Comparison of ENCODE assay signal across 12 mouse cellular contexts in the genomic region with DNA sequence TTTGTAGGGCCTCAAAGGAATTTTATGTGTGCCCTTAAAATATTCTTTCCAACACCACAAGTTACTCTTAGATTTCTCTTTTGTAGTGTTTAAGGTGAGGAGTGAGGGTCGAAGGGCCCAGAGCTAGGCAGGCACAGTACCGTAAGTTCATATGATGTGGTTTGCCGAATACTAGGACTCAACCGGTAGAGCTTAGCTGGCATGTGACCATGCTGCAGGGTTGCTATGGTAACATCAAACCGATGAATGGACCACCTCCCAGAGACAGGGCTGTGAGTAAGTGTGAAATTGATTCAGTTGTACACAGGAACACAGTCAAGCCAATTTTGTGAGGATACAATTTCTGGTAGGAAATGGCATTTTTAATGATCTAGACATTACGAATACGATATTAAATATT. TPM values are rescaled to one million over a fixed set of nuclear protein-coding genes. Genes with fewer than 3 reads are reported as not detected.
DNase-seq lines count a peak whose midpoint lies in the region; ATAC-seq lines count a peak whose summit lies in the region.
"Had no signal": no experiment of that assay in that cellular context is flagged by ENCODE, and none has a peak within 500 bp of the region (broad histone marks: within the 10 kb centered on the region; RNA-seq: fewer than 3 reads in every experiment).

No protein-coding gene starts in this region.

- no peaks in the 10 kb centered on the region for H3K9me3 ChIP-seq in liver, embryonic 11.5 days (ENCODE audit: control insufficient read depth, low read length)
- H3K9me3 ChIP-seq in liver, embryonic 12.5 days (replicated peaks): no peaks in the 10 kb centered on the region
- no peaks in the 10 kb centered on the region for H3K9me3 ChIP-seq in hindbrain, embryonic 12.5 days (replicated peaks)
- no peaks in the 10 kb centered on the region for H3K9me3 ChIP-seq in midbrain, embryonic 11.5 days (ENCODE audit: control insufficient read depth, low read length)
- H3K9me3 ChIP-seq: heart, embryonic 15.5 days had no signal

- no peak for ATAC-seq in liver, embryonic 11.5 days (replicated peaks; ENCODE audit: low FRiP score)
- no peak for ATAC-seq in liver, embryonic 12.5 days
- ATAC-seq in hindbrain, embryonic 12.5 days (ENCODE audit: low FRiP score): peak; percentile 84
- peak; percentile 92 for ATAC-seq in midbrain, embryonic 11.5 days (ENCODE audit: low FRiP score)

- DNase-seq in liver, embryonic 11.5 days (ENCODE audit: low spot score): peak; percentile 5
- DNase-seq in midbrain, embryonic 11.5 days (ENCODE audit: low spot score, missing footprints): no peak
- peak; percentile 17 for DNase-seq in telencephalon, adult 2 months (ENCODE audit: low read depth, low spot score)
- no peak for DNase-seq in adrenal gland, adult 18-20 months (ENCODE audit: low spot score in 2 of 2)
- no peak for DNase-seq in ovary, postnatal 10 days (ENCODE audit: low spot score)
- DNase-seq in kidney, adult 11 months: no peak
- DNase-seq: cerebellum, adult 8-10 months; kidney, postnatal 25 days had no signal

- H3K9ac ChIP-seq in liver, embryonic 11.5 days (ENCODE audit: low read depth, low read length): no peak overlapping the region
- H3K9ac ChIP-seq in liver, embryonic 12.5 days: no peak overlapping the region
- H3K9ac ChIP-seq in hindbrain, embryonic 12.5 days: no peak overlapping the region
- H3K9ac ChIP-seq in midbrain, embryonic 11.5 days (ENCODE audit: low read length): no peak overlapping the region
- H3K9ac ChIP-seq: heart, embryonic 15.5 days had no signal

- no peaks in the 10 kb centered on the region for H3K4me1 ChIP-seq in liver, embryonic 11.5 days (replicated peaks; ENCODE audit: control insufficient read depth, insufficient read depth, low read length)
- no peaks in the 10 kb centered on the region for H3K4me1 ChIP-seq in liver, embryonic 12.5 days
- peaks cover 12% of the 10 kb centered on the region for H3K4me1 ChIP-seq in hindbrain, embryonic 12.5 days
- no peaks in the 10 kb centered on the region for H3K4me1 ChIP-seq in midbrain, embryonic 11.5 days (ENCODE audit: control insufficient read depth, insufficient read depth, low read length)
- H3K4me1 ChIP-seq: heart, embryonic 15.5 days had no signal

- no peak overlapping the region for H3K4me2 ChIP-seq in liver, embryonic 11.5 days
- no peak overlapping the region for H3K4me2 ChIP-seq in liver, embryonic 12.5 days
- no peak overlapping the region for H3K4me2 ChIP-seq in hindbrain, embryonic 12.5 days (replicated peaks)
- H3K4me2 ChIP-seq in midbrain, embryonic 11.5 days: no peak overlapping the region
- H3K4me2 ChIP-seq: heart, embryonic 15.5 days had no signal

- no peaks in the 10 kb centered on the region for H3K27me3 ChIP-seq in liver, embryonic 11.5 days (replicated peaks; ENCODE audit: control insufficient read depth, insufficient read depth, low read length)
- H3K27me3 ChIP-seq in liver, embryonic 12.5 days (replicated peaks): no peaks in the 10 kb centered on the region
- peaks cover 16% of the 10 kb centered on the region; the same call in 1 of the 2 replicates for H3K27me3 ChIP-seq in hindbrain, embryonic 12.5 days
- H3K27me3 ChIP-seq in midbrain, embryonic 11.5 days (ENCODE audit: control insufficient read depth, insufficient read depth, low read length): no peaks in the 10 kb centered on the region
- H3K27me3 ChIP-seq: CH12.LX; heart, embryonic 15.5 days had no signal

- 77% methylated on average over 7 of the region's 7 CpGs for WGBS in liver, embryonic 11.5 days
- 69% methylated on average over 7 of the region's 7 CpGs for WGBS in liver, embryonic 12.5 days (ENCODE audit: insufficient replicate concordance)
- 40% methylated on average over 7 of the region's 7 CpGs for WGBS in hindbrain, embryonic 12.5 days
- 46% methylated on average over 7 of the region's 7 CpGs for WGBS in midbrain, embryonic 11.5 days

- no peak overlapping the region for H3K4me3 ChIP-seq in liver, embryonic 11.5 days (ENCODE audit: low read depth, low read length)
- H3K4me3 ChIP-seq in liver, embryonic 12.5 days: no peak overlapping the region
- H3K4me3 ChIP-seq in hindbrain, embryonic 12.5 days: no peak overlapping the region
- H3K4me3 ChIP-seq in midbrain, embryonic 11.5 days (ENCODE audit: low read depth, low read length): no peak overlapping the region
- H3K4me3 ChIP-seq: heart, embryonic 15.5 days had no signal

- H3K36me3 ChIP-seq in liver, embryonic 11.5 days (ENCODE audit: control insufficient read depth, insufficient read depth, low read length): no peaks in the 10 kb centered on the region
- no peaks in the 10 kb centered on the region for H3K36me3 ChIP-seq in liver, embryonic 12.5 days
- no peaks in the 10 kb centered on the region for H3K36me3 ChIP-seq in hindbrain, embryonic 12.5 days
- H3K36me3 ChIP-seq in midbrain, embryonic 11.5 days (ENCODE audit: control insufficient read depth, insufficient read depth, low read length): no peaks in the 10 kb centered on the region
- H3K36me3 ChIP-seq: heart, embryonic 15.5 days had no signal

- H3K27ac ChIP-seq in liver, embryonic 11.5 days (ENCODE audit: low read depth, low read length): no peak overlapping the region
- H3K27ac ChIP-seq in liver, embryonic 12.5 days: no peak overlapping the region
- H3K27ac ChIP-seq in hindbrain, embryonic 12.5 days: no peak overlapping the region
- H3K27ac ChIP-seq in midbrain, embryonic 11.5 days (ENCODE audit: low read depth, low read length): no peak overlapping the region
- H3K27ac ChIP-seq: heart, embryonic 15.5 days had no signal

RNA-seq across cellular contexts. Expression of gene Myo16, which starts 44.5 kb away (rescaled TPM):
- polyA plus RNA-seq in liver, embryonic 11.5 days (2014; fragmentation: Nextera tagmentation; extraction: Ambion mirVana): 0.07 and 0.08 TPM in 2 replicates
- polyA plus RNA-seq in liver, embryonic 12.5 days (2016; fragmentation: Nextera tagmentation; extraction: Ambion mirVana): 0.07 TPM in 1 of 2 replicates, not detected in the other
- 3.7 and 4.3 TPM in 2 replicates for polyA plus RNA-seq in hindbrain, embryonic 12.5 days (2016; fragmentation: Nextera tagmentation; extraction: Ambion mirVana)
- 2.7 and 3.0 TPM in 2 replicates for polyA plus RNA-seq in midbrain, embryonic 11.5 days (2014; fragmentation: Nextera tagmentation; extraction: Ambion mirVana)
- under 1 TPM in 1 of 2 experiments, not detected in 1; 0.06 TPM for total RNA-seq in adrenal gland, adult 18-20 months (2021)
- total RNA-seq: CH12.LX had no signal

Comparison
In these comparisons a context has a peak if more than half of its experiments do, and no peak if none do; other contexts are left out.
1. ATAC-seq: peak in hindbrain, embryonic 12.5 days (single experiment) and midbrain, embryonic 11.5 days (single experiment); none in liver, embryonic 11.5 days (single experiment) and liver, embryonic 12.5 days (single experiment).
2. DNase-seq: peak in liver, embryonic 11.5 days (single experiment) and telencephalon, adult 2 months (single experiment); none in midbrain, embryonic 11.5 days (single experiment), adrenal gland, adult 18-20 months (0 of 2), ovary, postnatal 10 days (single experiment) and kidney, adult 11 months (single experiment).